Mouse (Mus musculus): ENCODE measurements around the gene Kptn.

Gene Kptn

DNA sequence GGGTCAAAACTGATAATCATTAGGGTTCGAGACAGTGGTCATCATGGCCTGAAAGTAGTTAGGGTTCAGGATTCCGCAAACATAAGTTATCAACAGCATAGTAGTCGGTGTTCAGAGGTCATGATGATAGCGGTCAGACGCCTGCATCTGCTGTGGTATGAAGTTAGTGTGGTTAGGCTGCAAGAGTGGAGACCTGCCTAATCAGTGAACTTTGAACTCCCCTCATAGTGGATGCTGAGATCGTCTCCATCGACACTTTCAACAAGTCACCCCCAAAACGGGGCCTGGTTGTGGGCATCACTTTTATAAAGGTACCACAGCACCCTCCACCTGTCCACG lies 536 bp downstream of the Kptn start:
- DNase-seq (ENCODE audit: low read depth): no peak

DNA sequence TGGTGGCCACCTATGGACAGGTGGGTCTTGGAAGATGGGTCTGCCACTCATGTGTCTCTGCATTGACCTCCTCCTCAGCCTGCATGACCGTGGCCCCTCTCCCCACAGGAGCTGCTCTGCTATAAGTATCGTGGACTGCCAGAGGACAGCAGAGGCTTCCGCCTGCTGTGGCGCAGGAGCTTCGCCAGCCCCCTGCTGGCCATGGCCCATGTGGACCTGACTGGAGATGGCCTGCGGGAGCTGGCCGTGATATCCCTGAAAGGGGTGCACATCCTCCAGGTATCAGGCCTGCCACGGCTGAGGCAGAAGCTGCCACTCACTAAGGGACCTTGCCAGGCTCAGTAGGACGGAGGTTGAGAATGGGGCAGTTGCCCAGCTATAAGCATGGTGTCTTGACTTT lies 6.1 kb downstream of the Kptn start:
- DNase-seq (ENCODE audit: low read depth): no peak

DNA sequence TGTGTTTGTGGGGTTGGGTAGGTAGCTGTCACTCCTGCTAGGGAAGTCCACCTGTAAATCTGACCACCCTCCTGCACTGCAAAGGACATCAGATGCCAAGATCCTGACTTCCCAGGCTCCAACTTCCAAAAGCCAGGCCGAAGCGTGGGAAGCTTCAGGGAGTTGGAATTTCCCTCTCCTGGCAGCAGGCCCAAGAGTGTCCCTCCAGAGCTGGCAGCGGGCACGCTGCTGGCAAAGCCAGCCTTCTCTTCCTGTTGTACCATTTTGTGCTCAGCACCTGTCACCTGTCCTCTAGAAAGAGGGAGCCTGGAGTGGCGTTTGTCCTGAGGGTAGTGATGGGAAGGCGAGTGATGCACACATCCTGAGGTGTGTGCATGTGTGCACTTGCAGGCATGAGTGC lies 8.6 kb downstream of the Kptn start:
- no peak for DNase-seq (ENCODE audit: low read depth)

DNA sequence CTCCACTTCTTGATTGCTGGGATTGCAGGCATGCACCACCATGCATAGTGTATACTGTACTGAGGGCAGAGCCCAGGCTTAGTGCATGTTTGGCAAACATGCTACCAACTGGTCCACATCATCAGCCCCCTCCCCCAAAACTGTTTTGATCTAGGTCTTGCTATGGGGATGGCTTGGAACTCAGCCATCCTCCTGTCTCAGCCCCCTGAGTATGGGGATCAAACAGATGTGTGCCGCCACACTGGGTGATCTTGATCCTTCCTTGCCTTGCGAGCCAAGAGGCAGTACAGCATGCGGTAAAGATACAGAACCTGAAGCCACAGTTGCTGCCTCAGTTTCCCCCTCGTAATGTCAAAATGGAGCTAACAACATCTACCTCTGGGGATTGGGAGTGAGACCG lies 9.2 kb downstream of the Kptn start:
- DNase-seq (ENCODE audit: low read depth): no peak

DNA sequence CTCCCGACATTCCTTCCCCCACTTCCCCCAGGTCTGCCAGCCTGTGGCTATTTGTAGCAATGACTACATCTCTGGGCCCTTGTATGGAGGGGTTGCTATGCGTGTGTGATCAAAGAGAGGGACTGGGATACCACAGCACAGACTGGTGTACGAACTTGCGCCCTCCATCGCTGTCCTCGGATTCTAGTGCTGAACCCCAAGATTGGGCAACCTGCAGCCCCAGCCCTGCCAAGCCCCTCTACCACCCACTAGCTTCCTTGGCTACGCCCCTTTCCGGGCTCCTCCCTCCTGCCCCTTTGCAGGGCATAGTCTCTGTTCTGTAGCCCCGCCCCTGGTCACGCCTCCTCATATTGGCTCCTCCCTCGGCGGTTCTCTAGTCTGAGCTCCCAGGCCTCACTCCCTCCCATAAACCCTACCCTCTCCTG lies 9.7 kb downstream of the Kptn start, which contains the start of gene Slc8a2:
Slc8a2 (plus strand) TSS at position 406 of the 425 bp plus-strand sequence.
- peak; percentile 56 for DNase-seq (ENCODE audit: low read depth)

DNA sequence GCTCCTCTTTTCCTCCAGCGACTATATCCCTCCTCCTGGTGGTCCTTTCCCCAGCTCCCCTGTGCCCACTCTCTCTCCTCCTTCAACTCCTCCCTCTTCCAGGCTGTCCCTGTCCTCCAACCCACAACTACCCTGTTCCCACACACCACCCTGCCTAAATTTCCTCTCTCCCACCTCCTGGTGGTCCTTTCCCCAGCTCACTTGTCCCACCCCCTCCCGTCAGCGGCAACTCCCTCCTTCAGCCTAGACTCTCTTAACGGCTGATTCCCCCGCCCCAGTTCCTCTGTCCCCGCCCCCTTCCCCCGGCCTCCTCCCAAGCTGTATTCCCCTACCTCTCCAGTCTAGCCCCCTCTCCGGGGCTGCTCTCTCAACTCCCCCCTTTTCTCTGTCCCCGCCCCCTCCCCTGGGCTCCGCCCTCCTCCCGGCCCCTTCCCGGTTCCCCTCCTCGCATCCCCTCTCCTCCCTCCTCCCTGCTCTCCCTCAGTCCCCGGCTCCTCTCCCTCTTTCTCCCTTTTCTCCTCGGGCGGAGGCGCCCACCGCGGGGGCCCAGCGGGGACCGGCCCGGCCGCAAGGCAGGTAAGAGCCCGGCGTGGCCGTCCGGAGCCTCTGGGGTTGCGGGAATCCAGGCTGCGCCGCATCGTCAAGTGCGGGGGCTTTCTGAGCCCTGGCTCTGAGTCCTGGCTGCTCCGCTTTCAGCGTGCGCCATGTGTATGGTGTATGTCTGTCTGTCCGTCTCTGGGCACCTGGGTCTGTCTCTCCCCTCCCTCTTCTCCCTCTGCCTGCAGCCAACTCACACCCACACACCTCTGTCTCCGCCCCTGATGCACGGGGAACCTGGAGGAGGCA lies 10.4 kb downstream of the Kptn start:
- DNase-seq (ENCODE audit: low read depth): no peak

DNA sequence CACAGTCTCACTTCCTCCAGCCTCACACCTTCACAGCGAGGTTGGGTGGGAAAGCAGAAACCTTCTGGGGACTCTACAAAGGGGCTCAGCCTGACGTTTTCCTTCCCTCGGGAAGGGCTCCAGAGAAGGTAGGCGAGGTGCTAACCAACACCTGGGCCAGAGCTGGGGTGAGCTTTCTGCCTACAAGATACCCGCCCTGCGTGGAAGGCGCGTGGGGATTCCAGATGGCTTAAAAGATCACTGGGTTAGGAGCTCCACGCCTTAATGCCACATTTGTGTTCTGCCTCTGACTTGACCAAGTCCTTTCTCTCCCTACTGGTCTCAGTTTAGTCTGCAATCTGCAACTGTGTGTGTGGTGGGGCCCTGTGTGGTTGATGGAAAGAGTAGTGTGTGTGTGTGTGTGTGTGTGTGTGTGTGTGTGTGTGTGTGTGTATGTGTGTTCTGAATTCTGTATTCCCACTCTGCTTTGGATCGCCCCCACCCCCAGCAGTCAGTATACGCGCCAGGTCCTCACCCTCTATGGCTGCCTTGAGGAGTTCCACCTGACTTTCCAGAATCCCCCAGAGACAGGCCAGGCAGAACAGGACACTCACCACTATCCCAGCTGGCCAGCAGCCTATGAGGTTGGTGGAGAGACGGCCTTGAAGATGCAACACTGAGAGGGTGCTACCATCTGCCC lies 11.4 kb downstream of the Kptn start:
- DNase-seq (ENCODE audit: low read depth): no peak

DNA sequence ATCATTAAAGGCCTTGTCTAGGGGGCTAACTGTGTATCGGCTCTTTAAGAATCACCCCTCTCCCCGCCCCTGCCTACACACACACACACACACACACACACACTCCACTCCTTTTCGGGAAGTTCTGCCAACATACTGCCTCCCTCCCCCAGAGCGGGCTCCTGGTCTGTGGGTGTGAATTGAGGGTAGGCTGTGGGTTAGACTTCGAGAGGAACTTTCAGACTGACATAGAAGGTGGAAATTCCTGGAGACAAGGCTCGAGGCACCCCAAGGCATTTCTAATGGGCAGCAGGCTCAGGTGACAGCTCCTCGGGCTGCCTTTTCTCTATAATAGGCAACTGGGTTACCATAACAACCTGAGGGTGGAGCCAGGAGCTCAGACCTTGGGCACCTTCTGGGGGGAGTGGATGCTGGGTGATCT lies 12.5 kb downstream of the Kptn start:
- no peak for DNase-seq (ENCODE audit: low read depth)

DNA sequence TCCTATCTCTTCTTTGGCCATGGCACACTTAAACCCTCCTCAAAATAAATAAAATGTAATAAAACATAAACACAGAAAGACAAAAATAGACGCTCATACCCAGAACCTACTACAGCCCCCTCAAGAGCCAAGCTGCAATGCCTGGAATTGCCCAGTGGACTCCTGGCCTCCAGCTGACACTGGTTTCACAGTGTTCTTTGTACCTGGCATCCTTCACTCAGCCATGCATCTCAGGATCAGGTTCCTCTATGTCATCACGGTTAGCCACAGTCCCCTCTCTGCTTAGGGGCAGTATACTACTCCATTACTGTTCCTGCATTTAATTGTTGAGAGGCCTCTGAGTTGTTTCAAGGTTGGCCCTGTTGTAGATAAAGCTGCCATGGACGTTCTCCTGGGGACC lies 13.2 kb downstream of the Kptn start:
- DNase-seq (ENCODE audit: low read depth): no peak

DNA sequence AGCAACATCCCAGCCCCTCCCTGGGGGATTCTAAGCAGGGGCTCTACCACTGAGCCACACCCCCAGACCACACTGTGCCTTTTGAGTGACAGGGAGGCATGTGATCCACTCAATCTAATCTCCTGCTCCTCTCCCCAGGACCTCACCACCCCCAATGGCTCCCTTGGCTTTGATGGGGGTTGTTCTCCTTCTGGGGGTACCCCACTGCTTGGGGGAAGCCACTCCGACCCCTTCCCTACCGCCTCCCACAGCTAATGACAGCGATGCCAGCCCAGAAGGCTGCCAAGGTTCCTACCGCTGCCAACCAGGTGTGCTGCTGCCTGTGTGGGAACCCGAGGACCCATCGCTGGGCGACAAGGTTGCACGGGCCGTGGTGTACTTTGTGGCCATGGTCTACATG lies 14.0 kb downstream of the Kptn start:
- DNase-seq (ENCODE audit: low read depth): no peak

DNA sequence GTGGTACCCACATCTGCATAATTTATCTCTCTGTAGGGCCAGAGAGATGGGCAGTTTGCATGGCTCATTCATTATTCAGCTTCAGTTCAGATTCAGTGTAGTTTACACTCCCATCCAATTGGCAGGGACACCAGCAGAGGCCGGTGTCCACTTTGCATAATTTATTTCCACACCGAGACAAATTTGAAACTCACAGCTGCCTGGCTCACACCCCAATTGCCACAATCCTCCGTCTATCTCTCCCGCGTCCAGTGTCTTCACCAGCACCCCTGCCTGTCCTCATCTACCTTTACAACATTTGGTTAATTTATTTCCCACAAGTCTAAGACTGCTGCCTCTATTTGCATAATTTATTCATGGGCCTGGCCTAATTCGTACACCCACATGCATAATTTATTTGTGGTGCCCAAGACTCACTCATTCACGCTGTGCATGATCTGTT lies 15.3 kb downstream of the Kptn start:
- no peak for DNase-seq (ENCODE audit: low read depth)

DNA sequence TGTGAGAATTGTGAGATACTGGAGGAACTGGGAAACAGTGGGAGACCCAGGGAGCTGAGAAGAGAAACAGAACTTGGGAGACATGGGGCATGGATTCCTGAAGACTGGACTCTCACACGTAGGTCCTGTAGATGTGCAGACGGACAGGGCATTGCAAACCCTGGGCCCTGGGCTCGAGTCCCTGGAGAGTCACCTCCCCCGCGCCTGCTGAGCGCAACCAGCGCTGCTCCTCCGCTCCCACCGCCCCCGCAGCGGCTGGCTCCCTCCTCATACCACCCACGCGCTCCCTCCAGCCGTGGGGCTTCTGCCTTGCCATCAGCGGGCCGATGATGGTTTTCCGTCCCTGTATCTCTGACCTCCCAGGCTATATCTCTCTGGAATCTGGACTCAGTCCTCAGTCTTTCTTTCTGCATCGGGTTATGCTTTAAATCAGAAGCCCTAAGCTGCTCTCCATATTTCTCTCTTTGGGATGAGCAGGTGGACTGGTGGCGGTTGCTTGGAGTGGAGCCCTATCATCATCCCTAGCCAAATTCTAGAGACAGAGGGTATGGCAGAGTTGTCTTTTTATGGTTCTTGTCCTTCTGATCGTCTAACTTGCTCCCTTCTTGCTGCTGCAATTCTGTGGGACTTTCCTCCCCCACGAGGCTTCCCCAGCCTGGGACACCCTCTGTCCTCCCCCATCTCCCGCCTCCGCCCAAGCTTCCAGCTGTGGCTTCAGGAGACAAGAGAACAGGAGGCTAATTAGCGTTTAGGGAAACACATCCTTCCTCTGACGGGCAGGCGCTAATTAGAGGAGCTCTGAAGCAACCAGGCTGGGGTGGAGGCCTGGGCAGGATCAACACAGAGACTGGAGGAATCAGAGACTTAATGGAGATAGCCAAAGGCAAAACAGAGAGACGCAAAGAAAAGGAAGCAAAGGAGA lies 27.1 kb downstream of the Kptn start:
- no peak for DNase-seq (ENCODE audit: low read depth)

DNA sequence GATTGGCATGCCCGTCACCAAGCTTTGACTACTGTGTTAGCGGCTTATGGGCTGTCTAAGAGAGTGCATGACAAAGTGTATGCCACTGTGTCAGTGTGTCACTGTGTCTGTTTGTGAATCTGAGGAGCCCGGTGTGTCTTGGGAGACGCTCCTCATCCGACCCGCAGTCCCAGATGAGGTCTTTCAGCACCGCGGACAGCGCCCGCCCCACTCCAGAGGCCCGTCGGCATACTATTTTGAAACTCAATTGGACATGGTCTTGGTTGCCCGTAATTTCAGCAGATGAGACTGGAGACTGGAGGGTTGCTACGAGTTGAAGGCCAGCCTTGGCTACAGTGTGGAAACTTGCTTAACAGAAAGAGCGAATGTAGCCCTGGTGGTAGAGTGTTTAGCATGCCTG lies 27.9 kb downstream of the Kptn start:
- DNase-seq (ENCODE audit: low read depth): peak; percentile 32

DNA sequence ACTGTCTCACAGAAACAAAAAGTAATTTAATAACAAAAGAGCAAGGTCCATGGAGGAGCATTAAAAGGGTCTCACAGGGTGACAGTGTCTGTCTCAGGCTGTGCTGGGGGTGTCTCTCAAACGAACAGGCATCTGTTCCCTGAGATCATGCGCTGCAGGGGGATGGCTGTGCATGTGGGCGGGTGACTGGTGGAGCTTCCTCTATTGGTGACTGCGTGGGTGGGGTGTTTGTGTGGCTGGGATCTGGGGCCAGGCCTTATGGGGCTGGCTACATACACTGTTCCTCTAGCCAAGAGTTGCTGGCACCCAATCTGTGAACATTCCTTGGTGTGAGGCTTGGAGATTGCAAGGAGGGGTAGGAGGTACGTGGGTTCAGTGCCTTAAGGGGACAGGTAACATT lies 29.5 kb downstream of the Kptn start:
- DNase-seq (ENCODE audit: low read depth): no peak

DNA sequence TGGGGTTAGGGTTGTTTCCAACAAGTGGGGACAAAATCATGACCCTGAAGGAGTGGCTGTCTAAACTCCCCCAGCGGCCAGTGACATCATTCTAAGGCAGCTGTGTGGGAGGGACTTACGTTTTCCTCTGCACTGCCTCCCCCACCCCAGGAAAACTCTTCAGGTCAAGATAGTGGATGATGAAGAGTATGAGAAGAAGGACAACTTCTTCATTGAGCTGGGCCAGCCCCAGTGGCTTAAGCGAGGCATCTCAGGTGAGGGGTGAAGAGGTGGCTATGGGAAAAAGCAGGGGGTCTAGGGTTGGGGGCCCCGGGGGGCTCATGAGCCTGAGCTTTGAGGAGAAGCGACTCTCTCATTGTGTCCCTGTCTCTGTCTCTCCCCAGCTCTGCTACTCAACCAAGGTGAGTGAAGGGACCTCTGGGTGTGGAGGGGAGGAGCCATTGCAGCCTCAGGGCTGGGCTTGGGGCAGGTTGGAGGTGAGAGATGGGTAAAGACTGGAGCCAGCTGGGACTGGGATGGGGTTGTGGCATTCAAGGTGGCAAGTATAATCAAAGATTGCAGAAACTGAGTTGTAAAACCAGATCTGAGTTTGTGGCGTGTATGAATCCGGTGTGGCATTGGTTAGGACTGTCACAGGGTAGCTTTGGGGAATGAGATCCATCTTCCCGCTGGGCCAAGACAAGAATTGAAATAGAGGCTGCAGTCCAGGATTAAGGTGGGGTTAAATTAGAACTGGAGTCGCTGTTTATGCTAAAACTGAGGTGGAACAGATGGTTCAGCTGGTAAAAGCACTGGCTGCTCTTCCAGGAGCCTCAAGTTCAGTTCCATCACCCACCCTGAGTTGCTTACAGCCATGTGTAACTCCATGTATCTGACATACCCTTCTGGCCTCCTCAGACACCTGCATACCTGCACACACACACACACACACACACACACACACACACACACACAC lies 30.8 kb downstream of the Kptn start:
- no peak for DNase-seq (ENCODE audit: low read depth)

DNA sequence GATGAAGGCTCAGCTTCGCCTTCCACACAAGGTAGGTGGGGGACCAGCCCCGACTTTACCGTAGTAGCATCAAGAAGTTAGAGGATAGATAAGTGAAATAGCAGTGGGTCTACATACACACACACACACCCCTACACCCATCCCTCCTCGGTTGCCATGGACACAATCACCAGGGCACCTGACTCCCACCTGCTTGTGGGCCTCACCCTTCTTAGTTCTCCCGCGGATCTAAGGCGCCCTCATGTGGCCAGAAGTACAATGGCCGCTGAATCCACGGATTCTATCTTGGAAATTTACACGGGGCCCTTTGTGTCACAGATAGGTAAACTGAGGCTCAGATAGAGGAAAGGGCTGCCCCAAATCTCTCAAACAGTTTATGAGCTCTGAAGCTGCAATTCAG lies 33.8 kb downstream of the Kptn start:
- DNase-seq (ENCODE audit: low read depth): peak; percentile 73

DNA sequence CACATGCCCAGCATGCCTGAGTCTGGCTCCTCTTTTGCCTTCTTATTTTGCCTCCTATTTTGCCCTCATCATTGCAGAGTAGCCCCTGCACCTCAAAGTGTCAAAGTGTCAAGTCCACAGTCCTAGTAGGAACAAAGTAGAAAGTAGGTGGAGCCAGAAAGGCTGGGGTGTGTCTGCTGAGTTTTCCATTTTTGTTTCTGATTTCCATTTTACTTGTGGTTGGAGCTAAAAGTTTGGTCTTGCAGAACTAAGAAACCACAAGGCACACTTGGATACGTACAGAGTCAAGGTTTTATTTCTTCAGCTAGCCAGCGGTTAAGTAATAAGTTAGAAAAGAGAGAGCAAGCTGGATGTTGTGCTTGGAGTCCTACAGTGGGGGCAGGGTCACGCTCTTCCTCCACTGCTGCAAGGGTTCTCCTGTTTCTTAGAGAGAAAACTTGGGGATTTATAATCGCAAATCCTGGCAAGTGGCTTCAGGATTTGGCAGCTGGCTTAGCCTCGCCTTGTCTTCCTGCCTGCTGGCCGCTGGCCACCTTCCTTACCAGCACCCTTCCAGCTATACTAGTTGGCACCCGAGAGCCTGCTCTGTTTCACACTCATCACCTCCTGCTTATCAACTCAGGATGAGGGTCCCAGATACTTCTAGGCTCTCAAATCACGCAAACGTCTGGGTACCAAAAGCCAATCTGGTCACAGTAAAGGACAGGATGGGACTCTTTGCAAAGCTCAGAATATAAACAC lies 35.6 kb downstream of the Kptn start:
- no peak for DNase-seq (ENCODE audit: low read depth)

DNA sequence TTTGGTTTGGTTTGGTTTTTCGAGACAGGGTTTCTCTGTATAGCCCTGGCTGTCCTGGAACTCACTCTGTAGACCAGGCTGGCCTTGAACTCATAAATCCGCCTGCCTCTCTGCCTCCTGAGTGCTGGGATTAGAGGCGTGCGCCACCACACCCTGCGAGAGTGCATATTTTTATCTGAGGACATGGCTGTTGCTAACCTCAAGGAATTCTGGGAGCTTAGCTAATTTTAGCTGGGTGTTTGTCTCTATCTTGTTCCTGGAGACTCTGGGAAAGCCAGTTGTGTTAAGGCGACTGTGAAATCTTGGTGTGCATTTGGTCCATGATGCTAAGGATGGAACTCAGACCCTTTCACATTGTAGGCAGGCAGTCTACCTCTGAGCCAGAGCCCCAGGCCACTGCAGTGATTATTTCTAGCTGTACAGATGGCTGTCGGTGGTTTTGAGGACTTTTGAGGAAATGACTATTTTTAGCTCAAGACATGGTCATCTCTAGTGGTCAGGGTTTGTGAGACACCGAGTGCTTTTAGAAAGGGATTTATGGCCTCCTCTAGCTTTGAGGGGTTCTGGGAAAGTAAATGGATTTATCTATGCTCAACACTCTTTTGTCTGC lies 36.5 kb downstream of the Kptn start:
- DNase-seq (ENCODE audit: low read depth): no peak

DNA sequence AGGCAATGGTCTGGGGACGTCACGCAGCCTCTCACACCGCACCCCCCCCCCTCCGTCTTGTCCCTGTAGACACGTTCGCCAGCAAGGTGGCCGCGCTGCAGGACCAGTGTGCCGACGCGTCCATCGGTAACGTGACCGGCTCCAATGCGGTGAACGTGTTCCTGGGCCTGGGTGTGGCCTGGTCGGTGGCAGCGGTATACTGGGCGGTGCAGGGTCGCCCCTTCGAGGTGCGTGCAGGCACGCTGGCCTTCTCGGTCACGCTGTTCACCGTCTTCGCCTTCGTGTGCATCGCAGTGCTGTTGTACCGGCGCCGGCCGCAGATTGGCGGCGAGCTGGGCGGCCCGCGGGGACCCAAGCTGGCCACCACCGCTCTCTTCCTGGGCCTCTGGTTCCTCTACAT lies 39.0 kb downstream of the Kptn start:
- no peak for DNase-seq (ENCODE audit: low read depth)

DNA sequence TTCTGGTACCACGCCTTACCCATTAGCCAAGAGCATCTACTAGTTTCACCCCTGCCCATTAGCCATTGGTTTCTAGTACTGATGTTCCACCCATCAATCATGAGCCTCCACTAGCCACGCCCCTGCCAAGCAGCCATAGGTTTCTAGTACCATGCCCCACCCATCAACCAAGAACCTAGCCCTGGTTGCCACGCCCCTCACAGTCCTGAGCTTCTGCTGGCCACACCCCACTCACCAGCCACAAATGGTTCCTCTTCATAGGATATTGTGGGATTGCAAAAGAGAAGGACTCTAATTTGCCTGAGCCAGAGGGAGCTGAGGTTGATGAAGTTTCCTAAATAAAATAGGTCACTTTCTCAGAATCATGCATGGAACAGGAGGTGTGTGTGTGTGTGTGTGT lies 41.0 kb downstream of the Kptn start:
- no peak for DNase-seq (ENCODE audit: low read depth)
